ENCODE assay signal across 8 mouse cellular contexts in the genomic region with DNA sequence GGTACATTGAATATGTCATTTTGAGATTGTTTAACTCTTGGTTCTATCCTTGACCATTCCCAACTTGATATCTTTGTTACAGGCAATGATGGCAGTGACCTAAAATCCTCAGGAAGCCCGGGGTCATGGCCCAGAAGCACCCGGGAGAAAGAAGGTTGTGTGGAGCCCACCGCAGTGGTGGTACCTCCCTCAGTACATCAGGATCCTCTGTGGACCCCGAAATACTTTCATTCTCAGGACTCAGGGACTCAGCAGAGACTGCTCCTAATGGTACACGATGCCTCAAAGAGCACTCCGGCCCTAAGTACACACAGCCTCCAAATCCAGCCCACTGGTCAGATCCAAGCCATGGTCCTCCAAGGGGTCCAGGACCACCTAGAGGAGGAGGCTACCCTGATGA. TPM values are rescaled to one million over a fixed set of nuclear protein-coding genes. Genes with fewer than 3 reads are reported as not detected.
A peak's percentile ranks its signal among the peaks of the same experiment; 100 is the strongest.
DNase-seq lines count a peak whose midpoint lies in the region; ATAC-seq and TF ChIP-seq lines count a peak whose summit lies in the region.

No protein-coding gene starts in this region.

- no peaks in the 10 kb centered on the region for H3K27me3 ChIP-seq in kidney, adult 2 months (replicated peaks; ENCODE audit: control insufficient read depth, insufficient read depth, low read length)
- no peaks in the 10 kb centered on the region for H3K27me3 ChIP-seq in hindbrain, embryonic 11.5 days (ENCODE audit: control insufficient read depth, insufficient read depth, low read length)
- no peaks in the 10 kb centered on the region for H3K27me3 ChIP-seq in midbrain, embryonic 14.5 days (ENCODE audit: control insufficient read depth, insufficient read depth, low read length)

- peak overlapping the region; percentile 76 for H3K4me3 ChIP-seq in kidney, adult 2 months (ENCODE audit: insufficient read depth, low read depth, low read length)
- peak overlapping the region; percentile 65 for H3K4me3 ChIP-seq in bone marrow, adult 2 months (replicated peaks; ENCODE audit: control insufficient read depth, low read depth, low read length)
- H3K4me3 ChIP-seq in hindbrain, embryonic 11.5 days (ENCODE audit: low read depth, low read length): peak overlapping the region; percentile 83
- peak overlapping the region; percentile 76 for H3K4me3 ChIP-seq in midbrain, embryonic 14.5 days (replicated peaks; ENCODE audit: low read depth, low read length)

- TF ChIP-seq CTCF in kidney, adult 2 months (conservative IDR thresholded peaks at IDR 0.05; ENCODE audit: insufficient read depth, insufficient read length, low read depth, low read length): no peak
- no peak for TF ChIP-seq CTCF in bone marrow, adult 2 months (IDR thresholded peaks at IDR 0.05; ENCODE audit: control insufficient read depth, insufficient read depth, low read length)

- H3K9me3 ChIP-seq in hindbrain, embryonic 11.5 days (ENCODE audit: control insufficient read depth, low read length): no peaks in the 10 kb centered on the region
- no peaks in the 10 kb centered on the region for H3K9me3 ChIP-seq in midbrain, embryonic 14.5 days (ENCODE audit: control insufficient read depth, low read length)

- no peak for DNase-seq in kidney, adult 2 months
- no peak for DNase-seq in kidney, adult 8-10 months
- peak; percentile 13 for DNase-seq in hindbrain, embryonic 11.5 days (ENCODE audit: low spot score)
- DNase-seq in midbrain, embryonic 14.5 days: no peak
- no peak for DNase-seq in layer of hippocampus, postnatal 25 days (ENCODE audit: extremely low spot score in 1 of 2, low spot score in 1 of 2)
- no peak for DNase-seq in adrenal gland, postnatal 36 days
- no peak for DNase-seq in natural killer cell, adult 2 months (ENCODE audit: low spot score in 2 of 2)

- TF ChIP-seq POLR2A in kidney, adult 2 months (IDR thresholded peaks at IDR 0.05; ENCODE audit: low read depth, low read length): no peak
- TF ChIP-seq POLR2A in bone marrow, adult 2 months (IDR thresholded peaks at IDR 0.05; ENCODE audit: borderline replicate concordance, control insufficient read depth, low read depth, low read length): no peak

- WGBS in kidney, adult 2 months: 38% methylated on average over 6 of the region's 6 CpGs
- 43% methylated on average over 6 of the region's 6 CpGs for WGBS in bone marrow, adult 2 months
- whole genome bisulfite sequencing in hindbrain, embryonic 11.5 days: 68% methylated on average over 6 of the region's 6 CpGs
- WGBS in midbrain, embryonic 14.5 days: 67% methylated on average over 6 of the region's 6 CpGs

- H3K9ac ChIP-seq in hindbrain, embryonic 11.5 days (ENCODE audit: low read depth, low read length): peak overlapping the region; percentile 59
- peak overlapping the region; percentile 77 for H3K9ac ChIP-seq in midbrain, embryonic 14.5 days (replicated peaks; ENCODE audit: low read length)

- peaks cover 12% of the 10 kb centered on the region; the same call in 1 of the 2 replicates for H3K4me1 ChIP-seq in kidney, adult 2 months (ENCODE audit: control insufficient read depth, insufficient read depth, low read length)
- H3K4me1 ChIP-seq in bone marrow, adult 2 months (ENCODE audit: control insufficient read depth, insufficient read depth, low read length): peaks cover 4% of the 10 kb centered on the region; the same call in 1 of the 2 replicates
- peaks cover 18% of the 10 kb centered on the region for H3K4me1 ChIP-seq in hindbrain, embryonic 11.5 days (replicated peaks; ENCODE audit: control insufficient read depth, insufficient read depth, low read length)
- peaks cover 45% of the 10 kb centered on the region for H3K4me1 ChIP-seq in midbrain, embryonic 14.5 days (ENCODE audit: control insufficient read depth, insufficient read depth, low read length)

- no peaks in the 10 kb centered on the region for H3K36me3 ChIP-seq in kidney, adult 2 months (ENCODE audit: control insufficient read depth, insufficient read depth, low read length)
- H3K36me3 ChIP-seq in hindbrain, embryonic 11.5 days (ENCODE audit: control insufficient read depth, insufficient read depth, low read length): no peaks in the 10 kb centered on the region
- H3K36me3 ChIP-seq in midbrain, embryonic 14.5 days (ENCODE audit: control insufficient read depth, insufficient read depth, low read length): peaks cover 30% of the 10 kb centered on the region

- no peak overlapping the region for H3K27ac ChIP-seq in kidney, adult 2 months (ENCODE audit: insufficient read depth, low read depth, low read length)
- H3K27ac ChIP-seq in bone marrow, adult 2 months (ENCODE audit: control insufficient read depth, insufficient read depth, low read depth, low read length, poor library complexity): peak overlapping the region; percentile 41; the same call in 1 of the 2 replicates
- H3K27ac ChIP-seq in hindbrain, embryonic 11.5 days (ENCODE audit: low read depth, low read length): no peak overlapping the region
- peak overlapping the region; percentile 92; the same call in 1 of the 2 replicates for H3K27ac ChIP-seq in midbrain, embryonic 14.5 days (replicated peaks; ENCODE audit: low read depth, low read length)

- peak overlapping the region; percentile 67 for H3K4me2 ChIP-seq in hindbrain, embryonic 11.5 days (replicated peaks; ENCODE audit: low read depth, low read length)
- peak overlapping the region; percentile 62 for H3K4me2 ChIP-seq in midbrain, embryonic 14.5 days (ENCODE audit: low read length)

- ATAC-seq in hindbrain, embryonic 11.5 days (ENCODE audit: low FRiP score): no peak
- ATAC-seq in midbrain, embryonic 14.5 days (ENCODE audit: low FRiP score, low TSS enrichment): no peak

RNA-seq across cellular contexts. Expression of a gene that starts 1.9 kb away (rescaled TPM):
- 10.0 and 11.8 TPM in 2 replicates for polyA plus RNA-seq in kidney, adult 2 months (2012; rRNA removed)
- polyA plus RNA-seq in bone marrow, adult 2 months (2011; ENCODE audit: insufficient read depth, insufficient read length, low replicate concordance, missing spikeins): 2.8 and 8.3 TPM in 2 replicates
- polyA plus RNA-seq in hindbrain, embryonic 11.5 days (2014; fragmentation: Nextera tagmentation; extraction: Ambion mirVana): 14.2 and 16.3 TPM in 2 replicates
- 11.7 and 13.1 TPM in 2 replicates for polyA plus RNA-seq in midbrain, embryonic 14.5 days (2014; fragmentation: Nextera tagmentation; extraction: Ambion mirVana)
- total RNA-seq in layer of hippocampus, postnatal 25 days (2021): 10 to 100 TPM; 11.3 to 12.1 TPM
- total RNA-seq in adrenal gland, postnatal 36 days (2021): 1 to 10 TPM; 7.6 to 8.9 TPM

RNA-seq across cellular contexts. Expression of a gene that starts 2.2 kb away (rescaled TPM):
- polyA plus RNA-seq in kidney, adult 2 months (2012; rRNA removed): 16.2 and 17.3 TPM in 2 replicates
- 12.2 and 20.7 TPM in 2 replicates for polyA plus RNA-seq in bone marrow, adult 2 months (2011; ENCODE audit: insufficient read depth, insufficient read length, low replicate concordance, missing spikeins)
- polyA plus RNA-seq in hindbrain, embryonic 11.5 days (2014; fragmentation: Nextera tagmentation; extraction: Ambion mirVana): 31.8 and 34.7 TPM in 2 replicates
- polyA plus RNA-seq in midbrain, embryonic 14.5 days (2014; fragmentation: Nextera tagmentation; extraction: Ambion mirVana): 38.6 and 42.7 TPM in 2 replicates
- total RNA-seq in layer of hippocampus, postnatal 25 days (2021): 10 to 100 TPM; 66.4 to 68.4 TPM
- 10 to 100 TPM; 60.1 to 77.1 TPM for total RNA-seq in adrenal gland, postnatal 36 days (2021)

RNA-seq across cellular contexts. Expression of a gene that starts 11.0 kb away (rescaled TPM):
- polyA plus RNA-seq in kidney, adult 2 months (2012; rRNA removed): 5.6 and 13.7 TPM in 2 replicates
- polyA plus RNA-seq in bone marrow, adult 2 months (2011; ENCODE audit: insufficient read depth, insufficient read length, low replicate concordance, missing spikeins): 45.2 and 73.3 TPM in 2 replicates
- 282 and 286 TPM in 2 replicates for polyA plus RNA-seq in hindbrain, embryonic 11.5 days (2014; fragmentation: Nextera tagmentation; extraction: Ambion mirVana)
- polyA plus RNA-seq in midbrain, embryonic 14.5 days (2014; fragmentation: Nextera tagmentation; extraction: Ambion mirVana): 150 and 152 TPM in 2 replicates
- 10 to 100 TPM; 36.5 to 39.9 TPM for total RNA-seq in layer of hippocampus, postnatal 25 days (2021)
- total RNA-seq in adrenal gland, postnatal 36 days (2021): 10 to 100 TPM; 50.4 to 60.8 TPM

RNA-seq across cellular contexts. Expression of a gene that starts 15.4 kb away (rescaled TPM):
- 82.9 and 92.1 TPM in 2 replicates for polyA plus RNA-seq in kidney, adult 2 months (2012; rRNA removed)
- 24.9 and 25.4 TPM in 2 replicates for polyA plus RNA-seq in bone marrow, adult 2 months (2011; ENCODE audit: insufficient read depth, insufficient read length, low replicate concordance, missing spikeins)
- polyA plus RNA-seq in hindbrain, embryonic 11.5 days (2014; fragmentation: Nextera tagmentation; extraction: Ambion mirVana): 64.8 and 66.4 TPM in 2 replicates
- polyA plus RNA-seq in midbrain, embryonic 14.5 days (2014; fragmentation: Nextera tagmentation; extraction: Ambion mirVana): 23.4 and 24.8 TPM in 2 replicates
- 1 to 10 TPM; 7.9 to 8.8 TPM for total RNA-seq in layer of hippocampus, postnatal 25 days (2021)
- 10 to 100 TPM; 41.8 to 43.8 TPM for total RNA-seq in adrenal gland, postnatal 36 days (2021)

RNA-seq across cellular contexts. Expression of a gene that starts 15.4 kb away (rescaled TPM):
- polyA plus RNA-seq in kidney, adult 2 months (2012; rRNA removed): 1.7 and 2.5 TPM in 2 replicates
- 2.4 and 5.1 TPM in 2 replicates for polyA plus RNA-seq in bone marrow, adult 2 months (2011; ENCODE audit: insufficient read depth, insufficient read length, low replicate concordance, missing spikeins)
- polyA plus RNA-seq in hindbrain, embryonic 11.5 days (2014; fragmentation: Nextera tagmentation; extraction: Ambion mirVana): 0.27 and 0.49 TPM in 2 replicates
- 0.22 and 0.41 TPM in 2 replicates for polyA plus RNA-seq in midbrain, embryonic 14.5 days (2014; fragmentation: Nextera tagmentation; extraction: Ambion mirVana)
- under 1 TPM; 0.54 to 0.81 TPM for total RNA-seq in layer of hippocampus, postnatal 25 days (2021)
- 10 to 100 TPM; 39.7 to 57.0 TPM for total RNA-seq in adrenal gland, postnatal 36 days (2021)

Comparison
In these comparisons a context has a peak if more than half of its experiments do, and no peak if none do; other contexts are left out.
1. H3K27ac ChIP-seq: peak in bone marrow, adult 2 months (single experiment) and midbrain, embryonic 14.5 days (single experiment); none in kidney, adult 2 months (single experiment) and hindbrain, embryonic 11.5 days (single experiment).
2. Peak in every context shown above with its lines, with median percentiles within 50 percentile points of each other: H3K4me3 ChIP-seq.